ENCODE assay signal across 9 mouse cellular contexts in the genomic region with DNA sequence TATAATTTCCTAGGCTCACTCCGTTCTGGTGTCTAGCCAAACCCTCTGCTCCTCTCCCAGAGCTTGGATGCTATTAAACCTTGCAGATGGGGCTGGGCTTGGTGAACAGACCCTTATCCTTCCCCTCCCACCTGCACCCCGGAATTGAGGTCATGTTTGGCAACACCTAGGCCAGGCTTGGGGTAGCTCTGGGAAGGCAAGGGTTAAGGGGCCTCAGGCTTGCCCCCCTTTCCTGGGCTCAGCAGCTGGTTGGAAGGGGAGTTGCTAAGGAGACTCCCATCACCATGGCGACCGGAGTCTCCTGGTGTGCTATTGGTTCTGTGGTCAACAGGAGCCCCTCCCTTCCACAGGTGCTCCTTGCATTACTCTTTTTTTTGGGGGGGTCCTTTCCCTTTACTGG. TPM values are rescaled to one million over a fixed set of nuclear protein-coding genes. Genes with fewer than 3 reads are reported as not detected.
DNase-seq lines count a peak whose midpoint lies in the region; ATAC-seq and TF ChIP-seq lines count a peak whose summit lies in the region.
"Had no signal": no experiment of that assay in that cellular context is flagged by ENCODE, and none has a peak within 500 bp of the region (broad histone marks: within the 10 kb centered on the region; RNA-seq: fewer than 3 reads in every experiment).

No protein-coding gene starts in this region.

- no peak for TF ChIP-seq CTCF in lung, embryonic 14.5 days (IDR thresholded peaks at IDR 0.05; ENCODE audit: low read depth)
- TF ChIP-seq CTCF in lung, postnatal 0 days (IDR thresholded peaks at IDR 0.05), result no peak

- no peak for ATAC-seq in lung, embryonic 14.5 days (ENCODE audit: insufficient read depth)
- ATAC-seq in lung, postnatal 0 days, result no peak
- ATAC-seq in megakaryocyte, adult 5-6 weeks (ENCODE audit: poor library complexity, severe bottlenecking), result no peak

- H3K36me3 ChIP-seq in lung, embryonic 14.5 days (ENCODE audit: insufficient read depth), result no peaks in the 10 kb centered on the region
- peaks cover 2% of the 10 kb centered on the region; the same call in 1 of the 2 replicates for H3K36me3 ChIP-seq in lung, postnatal 0 days (ENCODE audit: insufficient read depth, low read length)
- H3K36me3 ChIP-seq in heart, embryonic 10.5 days, result peaks cover 29% of the 10 kb centered on the region; the same call in 1 of the 2 replicates
- H3K36me3 ChIP-seq: G1E had no signal

- H3K27me3 ChIP-seq in lung, embryonic 14.5 days (ENCODE audit: insufficient read depth, low read length), result no peaks in the 10 kb centered on the region
- no peaks in the 10 kb centered on the region for H3K27me3 ChIP-seq in lung, postnatal 0 days (replicated peaks; ENCODE audit: insufficient read depth, low read length)
- H3K27me3 ChIP-seq in heart, embryonic 10.5 days (ENCODE audit: insufficient read depth, poor library complexity, severe bottlenecking), result no peaks in the 10 kb centered on the region

- intact Hi-C loops in left cerebral cortex, postnatal 36 days (cut with DNase I), result loop anchor here (5.0 kb wide), 1 partner anchor 36 kb away; no protein-coding TSS in a partner anchor

- DNase-seq in lung, embryonic 14.5 days, result peak; percentile 56
- DNase-seq in lung, postnatal 0 days (ENCODE audit: low spot score), result no peak
- peak; percentile 69 to 77 for DNase-seq in frontal cortex, postnatal 14 days (ENCODE audit: low spot score in 2 of 2)
- peak; percentile 72 to 79 for DNase-seq in left cerebral cortex, postnatal 36 days (ENCODE audit: low spot score in 2 of 2)
- peak; percentile 70 to 83 for DNase-seq in right cerebral cortex, adult 2 months (ENCODE audit: low spot score in 2 of 2)
- no peak for DNase-seq in thymus, adult 18-20 months
- DNase-seq in heart, embryonic 10.5 days (ENCODE audit: low spot score), result no peak

- H3K4me2 ChIP-seq in lung, embryonic 14.5 days, result peak overlapping the region; percentile 55; the same call in 1 of the 2 replicates
- no peak overlapping the region for H3K4me2 ChIP-seq in lung, postnatal 0 days (replicated peaks; ENCODE audit: low read depth, low read length)

- no peak overlapping the region for H3K27ac ChIP-seq in lung, embryonic 14.5 days (ENCODE audit: low read depth)
- no peak overlapping the region for H3K27ac ChIP-seq in lung, postnatal 0 days (ENCODE audit: low read length)
- no peak overlapping the region for H3K27ac ChIP-seq in heart, embryonic 10.5 days

- H3K4me1 ChIP-seq in lung, embryonic 14.5 days (ENCODE audit: insufficient read depth), result no peaks in the 10 kb centered on the region; the same call in 1 of the 2 replicates
- no peaks in the 10 kb centered on the region for H3K4me1 ChIP-seq in lung, postnatal 0 days (ENCODE audit: insufficient read depth, low read depth, low read length)
- peaks cover 23% of the 10 kb centered on the region for H3K4me1 ChIP-seq in heart, embryonic 10.5 days

- no peak overlapping the region for H3K4me3 ChIP-seq in lung, embryonic 14.5 days (ENCODE audit: low read depth, low read length)
- H3K4me3 ChIP-seq in lung, postnatal 0 days (ENCODE audit: low read depth, low read length), result no peak overlapping the region
- no peak overlapping the region for H3K4me3 ChIP-seq in heart, embryonic 10.5 days

- no peaks in the 10 kb centered on the region for H3K9me3 ChIP-seq in lung, embryonic 14.5 days (ENCODE audit: low read depth, low read length)
- no peaks in the 10 kb centered on the region for H3K9me3 ChIP-seq in lung, postnatal 0 days (ENCODE audit: low read length)
- H3K9me3 ChIP-seq in heart, embryonic 10.5 days, result no peaks in the 10 kb centered on the region
- H3K9me3 ChIP-seq: G1E had no signal

- H3K9ac ChIP-seq in lung, embryonic 14.5 days, result no peak overlapping the region
- no peak overlapping the region for H3K9ac ChIP-seq in lung, postnatal 0 days (replicated peaks; ENCODE audit: low read depth)

- WGBS in lung, embryonic 14.5 days, result 20% methylated on average over 4 of the region's 4 CpGs
- 18% methylated on average over 4 of the region's 4 CpGs for WGBS in lung, postnatal 0 days
- 43% methylated on average over 4 of the region's 4 CpGs for WGBS in heart, embryonic 10.5 days

- TF ChIP-seq EP300 in lung, postnatal 0 days (IDR thresholded peaks at IDR 0.05), result no peak

RNA-seq across cellular contexts. Expression of a gene that starts 32.5 kb away (rescaled TPM):
- 8.4 and 9.4 TPM in 2 replicates for polyA plus RNA-seq in lung, embryonic 14.5 days (2014; fragmentation: Nextera tagmentation; extraction: Ambion mirVana)
- 3.9 and 4.7 TPM in 2 replicates for polyA plus RNA-seq in lung, postnatal 0 days (2015; fragmentation: Nextera tagmentation; extraction: Ambion mirVana)
- total RNA-seq in left cerebral cortex, postnatal 36 days (2021), result 10 to 100 TPM; 94.8 to 98.7 TPM
- polyA plus RNA-seq in heart, embryonic 10.5 days (2016; fragmentation: Nextera tagmentation; extraction: Ambion mirVana), result 7.5 and 9.0 TPM in 2 replicates
- 6.8 and 7.3 TPM in 2 replicates for total RNA-seq in megakaryocyte, adult 5-6 weeks (2015)
- 3.0 and 3.9 TPM in 2 replicates for total RNA-seq in megakaryocyte, adult 5-6 weeks (2017)

RNA-seq across cellular contexts. Expression of a gene that starts 41.2 kb away (rescaled TPM):
- 42.8 and 44.6 TPM in 2 replicates for polyA plus RNA-seq in lung, embryonic 14.5 days (2014; fragmentation: Nextera tagmentation; extraction: Ambion mirVana)
- 44.7 and 45.9 TPM in 2 replicates for polyA plus RNA-seq in lung, postnatal 0 days (2015; fragmentation: Nextera tagmentation; extraction: Ambion mirVana)
- total RNA-seq in left cerebral cortex, postnatal 36 days (2021), result 10 to 100 TPM; 52.7 to 60.8 TPM
- 51.4 and 52.4 TPM in 2 replicates for polyA plus RNA-seq in heart, embryonic 10.5 days (2016; fragmentation: Nextera tagmentation; extraction: Ambion mirVana)
- 17.7 and 18.8 TPM in 2 replicates for total RNA-seq in megakaryocyte, adult 5-6 weeks (2015)
- 34.0 and 36.9 TPM in 2 replicates for total RNA-seq in megakaryocyte, adult 5-6 weeks (2017)

RNA-seq across cellular contexts. Expression of a gene that starts 48.2 kb away (rescaled TPM):
- 352 and 353 TPM in 2 replicates for polyA plus RNA-seq in lung, embryonic 14.5 days (2014; fragmentation: Nextera tagmentation; extraction: Ambion mirVana)
- 165 and 171 TPM in 2 replicates for polyA plus RNA-seq in lung, postnatal 0 days (2015; fragmentation: Nextera tagmentation; extraction: Ambion mirVana)
- total RNA-seq in left cerebral cortex, postnatal 36 days (2021), result 100 to 1,000 TPM; 139 to 155 TPM
- polyA plus RNA-seq in heart, embryonic 10.5 days (2016; fragmentation: Nextera tagmentation; extraction: Ambion mirVana), result 286 and 333 TPM in 2 replicates
- 39.6 and 49.0 TPM in 2 replicates for total RNA-seq in megakaryocyte, adult 5-6 weeks (2015)
- total RNA-seq in megakaryocyte, adult 5-6 weeks (2017), result 149 and 165 TPM in 2 replicates

RNA-seq across cellular contexts. Expression of a gene that starts 50.3 kb away (rescaled TPM):
- not detected in 2 replicates for polyA plus RNA-seq in lung, embryonic 14.5 days (2014; fragmentation: Nextera tagmentation; extraction: Ambion mirVana)
- polyA plus RNA-seq in lung, postnatal 0 days (2015; fragmentation: Nextera tagmentation; extraction: Ambion mirVana), result 0.12 and 0.13 TPM in 2 replicates
- 10 to 100 TPM in 1 of 2 experiments, 1 to 10 TPM in 1; 6.6 to 14.2 TPM for total RNA-seq in left cerebral cortex, postnatal 36 days (2021)
- polyA plus RNA-seq in heart, embryonic 10.5 days (2016; fragmentation: Nextera tagmentation; extraction: Ambion mirVana), result 0.46 and 0.47 TPM in 2 replicates
- 3.6 and 4.0 TPM in 2 replicates for total RNA-seq in megakaryocyte, adult 5-6 weeks (2015)
- total RNA-seq in megakaryocyte, adult 5-6 weeks (2017), result 7.9 and 9.0 TPM in 2 replicates
- polyA plus RNA-seq: G1E had no signal

Comparison
In these comparisons a context has a peak if more than half of its experiments do, and no peak if none do; other contexts are left out.
1. DNase-seq: peak in lung, embryonic 14.5 days (single experiment), frontal cortex, postnatal 14 days (2 of 2), left cerebral cortex, postnatal 36 days (2 of 2) and right cerebral cortex, adult 2 months (2 of 2); none in lung, postnatal 0 days (single experiment), thymus, adult 18-20 months (0 of 2) and heart, embryonic 10.5 days (single experiment).